Mouse (Mus musculus) natural killer cell, adult 2 months (primary cell): ENCODE measurements around the gene Sumf1.

Experiments used
- DNase-seq, 2 experiments: peaks; one replicate each; pipeline ENCODE4 v3.0.0; 2022; ENCODE audit warnings: low spot score in 2 of 2

Sumf1 gene

GRCm38 (mm10) chr6:108093449-108093848 is 91.9 kb downstream of the Sumf1 start:
- DNase-seq: no peak

GRCm38 (mm10) chr6:108092646-108093045 is 92.7 kb downstream of the Sumf1 start:
- no peak for DNase-seq

GRCm38 (mm10) chr6:108091296-108091695 is 94.1 kb downstream of the Sumf1 start:
- DNase-seq: no peak

GRCm38 (mm10) chr6:108075857-108076256 is 109.5 kb downstream of the Sumf1 start:
- DNase-seq: no peak

GRCm38 (mm10) chr6:108074624-108075023 is 110.8 kb downstream of the Sumf1 start:
- DNase-seq: no peak

GRCm38 (mm10) chr6:108073931-108074330 is 111.5 kb downstream of the Sumf1 start:
- no peak for DNase-seq

- no peak for DNase-seq
These were observed 112.3 kb downstream of the Sumf1 start for GRCm38 (mm10) chr6:108073071-108073470.

GRCm38 (mm10) chr6:108070947-108071346 is 114.4 kb downstream of the Sumf1 start:
- no peak for DNase-seq

- peak; percentile 68 to 82 for DNase-seq
These were observed 119.8 kb downstream of the Sumf1 start for GRCm38 (mm10) chr6:108065583-108065982.

GRCm38 (mm10) chr6:108064918-108065526 is 120.4 kb downstream of the Sumf1 start, which contains the start of gene Setmar:
TSS of gene Setmar (plus strand) at chr6:108065045.
- DNase-seq: peak; percentile 98

GRCm38 (mm10) chr6:108061121-108061520 is 124.3 kb downstream of the Sumf1 start:
- DNase-seq: no peak

GRCm38 (mm10) chr6:108058066-108058465 is 127.3 kb downstream of the Sumf1 start:
- no peak for DNase-seq

GRCm38 (mm10) chr6:108057353-108057752 is 128.0 kb downstream of the Sumf1 start:
- no peak for DNase-seq
